Mouse (Mus musculus): ENCODE results near the gene Srl.

Gene Srl

GRCm38 (mm10) chr16:4519157-4519556, 22.5 kb downstream of the Srl start:
- DNase-seq (ENCODE audit: low spot score in 2 of 2) = no peak

DNA sequence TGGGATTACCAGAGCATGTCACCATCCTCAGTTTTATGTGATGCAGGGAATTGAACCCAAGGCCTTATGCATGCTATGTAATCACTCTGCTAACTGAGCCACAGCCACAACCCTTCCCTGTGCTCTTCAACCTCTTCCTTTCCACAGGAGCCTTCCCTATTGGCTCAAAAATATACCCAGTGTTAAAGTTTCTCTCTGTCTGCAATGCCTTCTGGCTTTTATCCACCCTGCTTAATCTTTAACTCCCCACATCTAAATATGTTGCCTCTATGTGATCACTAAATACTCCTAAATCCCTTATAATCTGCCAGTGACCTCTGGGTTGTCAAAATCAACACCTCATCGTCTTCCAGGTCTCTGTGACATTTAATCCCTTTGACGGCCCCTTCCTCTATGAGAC, 23.7 kb downstream of the Srl start:
- DNase-seq (ENCODE audit: low spot score in 2 of 2) = no peak

DNA sequence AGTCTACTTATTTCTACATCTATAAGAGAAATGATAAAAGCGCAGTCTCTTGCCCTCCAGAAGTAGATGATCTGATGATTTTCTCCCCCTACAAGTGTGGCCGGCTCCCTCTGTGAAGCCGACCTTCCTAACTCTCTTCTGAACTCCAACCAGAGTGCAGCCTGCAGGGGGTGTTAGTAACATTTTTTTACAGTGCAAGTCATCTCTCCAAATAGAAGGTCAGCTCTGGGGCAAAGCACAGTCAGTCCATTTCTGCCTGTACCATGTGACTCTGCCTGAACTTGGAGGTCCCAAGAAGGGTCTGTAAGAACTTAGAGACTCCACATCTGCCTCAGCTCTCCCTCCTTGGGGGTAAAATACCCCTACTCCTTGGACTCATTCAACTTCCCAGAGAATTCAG, 27.2 kb downstream of the Srl start:
- DNase-seq (ENCODE audit: low spot score in 2 of 2) = no peak

GRCm38 (mm10) chr16:4512661-4513438, 28.8 kb downstream of the Srl start:
- DNase-seq (ENCODE audit: low spot score in 2 of 2) = peak; percentile 85 to 88

- peak in 1 of 2 experiments; percentile 53 for DNase-seq (ENCODE audit: low spot score in 2 of 2)
Measured at GRCm38 (mm10) chr16:4511371-4511770, 30.2 kb downstream of the Srl start.

GRCm38 (mm10) chr16:4506181-4506580, 35.4 kb downstream of the Srl start:
- no peak for DNase-seq (ENCODE audit: low spot score in 2 of 2)

GRCm38 (mm10) chr16:4503495-4503894, 38.1 kb downstream of the Srl start:
- no peak for DNase-seq (ENCODE audit: low spot score in 2 of 2)

GRCm38 (mm10) chr16:4502568-4502967, 39.0 kb downstream of the Srl start:
- DNase-seq (ENCODE audit: low spot score in 2 of 2) = no peak

DNA sequence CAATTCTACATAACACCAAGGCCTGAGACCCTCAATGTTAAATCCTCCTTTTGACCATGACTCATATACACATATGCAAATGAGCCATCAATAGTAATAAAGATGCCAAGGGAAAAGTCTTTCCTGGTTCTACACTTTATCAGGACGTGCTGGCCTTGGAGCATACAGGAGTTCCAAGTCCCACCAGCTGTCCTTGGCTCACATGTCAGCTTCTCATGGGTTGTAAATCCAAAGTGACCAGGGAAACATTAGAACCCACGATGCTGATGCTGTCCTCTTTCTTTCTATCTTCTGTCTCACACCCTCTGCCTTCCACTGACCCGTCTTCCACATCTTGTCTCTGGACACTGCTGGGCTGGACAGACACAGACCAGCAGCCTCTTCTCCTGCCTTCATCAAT, 39.9 kb downstream of the Srl start:
- no peak for DNase-seq (ENCODE audit: low spot score in 2 of 2)

- DNase-seq (ENCODE audit: low spot score in 2 of 2) = peak; percentile 68 to 75
Measured at GRCm38 (mm10) chr16:4500598-4501385, 40.8 kb downstream of the Srl start.

GRCm38 (mm10) chr16:4497762-4498607, 43.6 kb downstream of the Srl start:
- no peak for DNase-seq (ENCODE audit: low spot score in 2 of 2)

DNA sequence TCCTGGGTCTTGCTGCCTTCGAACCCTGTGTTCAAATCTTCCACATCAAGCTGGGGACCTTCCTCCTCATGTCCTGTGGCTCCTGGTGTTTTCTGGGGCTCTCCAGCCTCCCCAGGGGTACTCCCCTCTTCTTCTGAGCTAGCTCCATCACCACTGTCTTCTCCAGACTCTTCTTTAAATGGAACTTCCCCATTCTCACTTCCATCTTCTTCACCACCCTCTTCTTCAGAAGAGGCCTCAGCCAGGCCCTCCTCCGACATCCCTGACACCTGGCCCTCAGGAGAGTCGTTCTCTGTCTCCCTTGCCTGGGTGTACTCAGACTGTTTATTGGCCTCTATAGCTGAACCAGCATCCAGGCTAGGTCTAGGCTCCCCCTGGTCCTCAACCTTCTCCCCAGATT, 45.1 kb downstream of the Srl start:
- no peak for DNase-seq (ENCODE audit: low spot score in 2 of 2)

- peak; percentile 47 to 49 for DNase-seq (ENCODE audit: low spot score in 2 of 2)
Measured at GRCm38 (mm10) chr16:4495861-4496260, 45.8 kb downstream of the Srl start.

DNA sequence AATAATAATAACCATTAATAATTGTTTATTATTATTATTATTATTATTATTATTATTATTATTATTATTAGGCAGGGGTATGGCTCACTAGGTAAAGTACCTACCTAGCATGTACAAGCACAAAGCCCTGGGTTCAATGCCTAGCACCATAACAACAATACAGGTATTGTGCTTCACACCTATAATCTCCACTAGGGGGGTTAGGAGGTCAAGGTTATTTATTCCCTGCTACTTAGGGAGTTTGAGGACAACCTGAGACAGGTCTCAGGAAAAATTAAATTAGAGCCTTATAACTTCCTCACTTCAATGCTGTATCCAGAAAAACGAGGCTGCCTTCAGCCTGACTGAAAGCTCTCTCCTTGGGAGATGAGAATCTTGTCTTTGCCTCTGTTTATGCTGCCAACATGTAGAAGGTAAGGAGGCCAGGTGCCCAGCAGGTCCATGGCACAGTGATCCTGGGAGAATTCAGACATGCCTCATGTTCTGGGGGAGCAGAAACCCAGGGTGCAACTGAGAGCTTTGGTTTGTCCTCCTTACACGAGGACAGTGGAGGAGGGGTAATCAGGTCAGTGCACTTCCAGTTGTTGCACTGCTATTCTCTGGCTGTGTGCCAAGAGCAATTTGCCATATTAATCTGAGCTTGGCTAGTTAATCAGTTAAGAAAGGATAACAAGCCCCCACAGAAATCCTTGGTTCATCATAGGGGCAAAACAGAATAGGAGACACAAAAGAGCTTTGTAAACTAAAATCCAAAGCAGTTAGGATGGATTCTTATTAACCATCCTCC, 48.6 kb downstream of the Srl start:
- no peak for DNase-seq (ENCODE audit: low spot score in 2 of 2)

GRCm38 (mm10) chr16:4489114-4489624, 52.4 kb downstream of the Srl start:
- peak; percentile 93 to 94 for DNase-seq (ENCODE audit: low spot score in 2 of 2)

DNA sequence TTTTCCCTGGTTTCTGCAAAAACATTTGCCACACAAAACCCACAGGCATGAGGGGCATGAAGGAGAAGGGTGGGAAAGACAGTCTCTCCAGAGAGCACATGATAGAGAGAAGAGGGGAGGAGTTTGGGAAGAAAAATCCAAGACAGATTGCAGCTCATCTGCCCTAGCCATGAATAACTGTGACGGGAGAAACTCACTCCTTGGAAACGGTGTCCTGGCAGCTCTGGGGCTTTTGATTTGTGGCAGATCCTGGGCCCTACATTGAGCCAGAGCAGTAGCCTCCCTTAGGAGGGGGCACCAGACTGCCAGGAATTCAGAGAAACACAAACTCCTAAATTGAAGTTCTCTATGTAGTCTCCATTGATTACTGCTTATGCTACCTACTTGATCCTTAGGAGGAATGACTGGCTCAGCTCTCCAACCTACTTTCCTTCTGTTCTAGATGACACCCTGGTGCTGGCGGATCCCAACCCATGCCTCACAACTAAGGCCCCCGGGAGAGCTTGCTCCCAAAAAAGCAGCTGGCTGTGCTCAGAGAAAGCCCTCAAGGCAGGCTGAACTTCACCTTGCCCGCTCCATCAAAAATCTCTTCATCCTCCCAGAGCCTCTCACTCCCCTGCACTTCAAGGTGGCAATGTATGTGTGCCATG, 60.9 kb downstream of the Srl start:
- no peak for DNase-seq (ENCODE audit: low spot score in 2 of 2)

GRCm38 (mm10) chr16:4477591-4478215, 63.9 kb downstream of the Srl start:
- DNase-seq (ENCODE audit: low spot score in 2 of 2) = no peak

DNA sequence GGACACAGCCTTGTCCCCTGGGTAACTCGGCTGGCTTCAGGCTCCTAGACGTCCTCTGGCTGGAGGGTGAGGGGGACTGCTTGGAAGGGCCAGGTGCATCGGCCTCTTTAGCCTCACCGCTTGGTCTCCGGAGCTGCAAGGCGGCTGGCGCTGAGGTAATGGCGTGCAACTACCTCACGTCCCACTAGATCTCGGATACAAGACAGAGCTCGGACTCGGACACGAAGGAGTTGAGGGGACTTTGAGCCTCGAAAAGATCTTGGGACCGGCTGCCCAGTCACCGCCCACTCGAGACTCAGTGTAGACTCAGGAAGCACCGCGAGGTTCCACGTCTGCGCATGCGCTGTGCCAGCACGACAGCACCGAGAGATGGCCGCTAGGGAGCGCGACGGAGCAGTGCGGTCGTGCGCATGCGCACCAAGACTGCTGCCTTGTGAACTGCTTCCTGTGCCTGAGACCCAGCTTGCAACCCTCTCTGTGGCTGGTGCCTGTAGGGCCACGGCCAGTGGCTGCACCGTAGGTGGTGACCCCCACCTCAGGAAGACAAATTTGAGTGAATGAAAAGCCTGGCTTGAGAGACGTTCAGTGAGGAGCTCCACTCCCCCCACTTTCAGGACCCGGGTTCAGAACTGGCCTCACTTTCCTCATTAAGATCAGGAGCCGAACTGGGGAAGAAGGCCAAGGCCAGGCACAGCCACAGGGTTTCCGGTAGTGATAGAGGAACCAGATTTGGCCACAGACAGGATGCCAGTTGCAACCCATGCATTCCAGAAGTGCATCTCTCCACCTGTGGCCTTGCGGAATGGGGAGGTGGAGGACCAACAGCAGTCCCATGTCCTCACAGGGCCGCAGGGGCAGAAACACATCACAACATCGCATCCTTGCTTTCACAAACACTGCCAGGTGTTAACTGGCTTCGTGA, 66.5 kb downstream of the Srl start:
- DNase-seq (ENCODE audit: low spot score in 2 of 2) = peak; percentile 94 to 97

Data from heart, adult 9 months (tissue).